Mouse (Mus musculus) MEL (cell line): ENCODE results near the gene Msi2. TPM values are rescaled to one million over a fixed set of nuclear protein-coding genes. Genes with fewer than 3 reads are reported as not detected.

ENCODE experiments used
- DNase-seq: peaks from one replicate; pipeline ENCODE4 v3.0.0; 2011; ENCODE audit warnings: low read depth, low spot score
- H3K27ac ChIP-seq: 2 replicates; pipeline ENCODE4 v1.5.1; 2012; ENCODE audit warnings: low read depth, mild to moderate bottlenecking, control low read depth, low read length, moderate library complexity; ENCODE audit not compliant: control insufficient read depth
- H3K27me3 ChIP-seq, 2 experiments: fragments of 150-350 bp in 1 of 2; sonication (generic) in 1 of 2; 2 replicates each; pipeline ENCODE4 v1.6.1; 2012; ENCODE audit warnings: low read length in 2 of 2, mild to moderate bottlenecking in 2 of 2, improper control_type of control experiment in 1 of 2, moderate library complexity in 1 of 2; ENCODE audit not compliant: insufficient read depth in 2 of 2, control insufficient read depth in 1 of 2
- H3K36me3 ChIP-seq, 2 experiments: 2 replicates each; pipeline ENCODE4 v1.6.1; 2012 to 2014; ENCODE audit warnings: low read length in 2 of 2, improper control_type of control experiment in 1 of 2, inconsistent platforms in 1 of 2, mild to moderate bottlenecking in 1 of 2; ENCODE audit not compliant: insufficient read depth in 2 of 2, control insufficient read depth in 1 of 2
- H3K4me1 ChIP-seq, 2 experiments: fragments of 150-350 bp in 1 of 2; sonication (generic) in 1 of 2; 2 replicates each; pipeline ENCODE4 v1.6.1; 2012; ENCODE audit warnings: low read length in 2 of 2, improper control_type of control experiment in 1 of 2, mild to moderate bottlenecking in 1 of 2; ENCODE audit not compliant: insufficient read depth in 2 of 2, control insufficient read depth in 1 of 2
- H3K4me3 ChIP-seq, 2 experiments: fragments of 150-350 bp in 1 of 2; sonication (generic) in 1 of 2; 2 replicates each; pipeline ENCODE4 v1.5.1; 2012; ENCODE audit warnings: low read depth in 2 of 2, low read length in 2 of 2, mild to moderate bottlenecking in 2 of 2, moderate library complexity in 2 of 2, control low read depth in 1 of 2, improper control_type of control experiment in 1 of 2; ENCODE audit not compliant: control insufficient read depth in 1 of 2, insufficient read depth in 1 of 2
- H3K79me2 ChIP-seq: 2 replicates; pipeline ENCODE4 v1.6.1; 2012; ENCODE audit warnings: mild to moderate bottlenecking, low read length, moderate library complexity; ENCODE audit not compliant: control insufficient read depth, poor library complexity, insufficient read depth
- H3K9ac ChIP-seq: 2 replicates; pipeline ENCODE4 v1.6.1; 2012; ENCODE audit warnings: low read depth, mild to moderate bottlenecking, control low read depth, low read length, moderate library complexity; ENCODE audit not compliant: control insufficient read depth, poor library complexity, severe bottlenecking
- H3K9me3 ChIP-seq: fragments of 150-350 bp; sonication (generic); replicated peaks from 2 replicates; pipeline ENCODE4 v1.6.1; 2012; ENCODE audit warnings: mild to moderate bottlenecking, low read length, improper control_type of control experiment, moderate library complexity; ENCODE audit not compliant: insufficient read depth
- BHLHE40 ChIP-seq: IDR thresholded peaks from 2 replicates; pipeline ENCODE4 v1.6.1; 2012; ENCODE audit warnings: low read depth, mild to moderate bottlenecking, inconsistent platforms, low read length, improper control_type of control experiment, borderline replicate concordance
- CHD1 ChIP-seq: IDR thresholded peaks from 2 replicates; pipeline ENCODE4 v1.6.1; 2012; ENCODE audit warnings: low read depth, mild to moderate bottlenecking, inconsistent platforms, low read length, improper control_type of control experiment
- CHD2 ChIP-seq: IDR thresholded peaks from 2 replicates; pipeline ENCODE4 v1.6.1; 2011; ENCODE audit warnings: low read length, improper control_type of control experiment
- CTCF ChIP-seq, 3 experiments: IDR thresholded peaks in 2 of 3; conservative IDR thresholded peaks in 1 of 3; 2 replicates each; pipeline ENCODE4 v1.5.1; 2011 to 2012; ENCODE audit warnings: low read length in 3 of 3, low read depth in 2 of 3, mild to moderate bottlenecking in 2 of 3, improper control_type of control experiment in 1 of 3, inconsistent platforms in 1 of 3, mixed read lengths in 1 of 3, moderate library complexity in 1 of 3; ENCODE audit not compliant: control insufficient read depth in 1 of 3, insufficient read depth in 1 of 3, poor library complexity in 1 of 3, severe bottlenecking in 1 of 3
- HCFC1 ChIP-seq: IDR thresholded peaks from 2 replicates; pipeline ENCODE4 v1.6.1; 2012; ENCODE audit warnings: low read depth, mild to moderate bottlenecking, inconsistent platforms, low read length, improper control_type of control experiment, moderate library complexity
- JUND ChIP-seq: IDR thresholded peaks from 2 replicates; pipeline ENCODE4 v1.6.1; 2011; ENCODE audit warnings: low read depth, mild to moderate bottlenecking, improper control_type of control experiment, low read length
- MAFK ChIP-seq: IDR thresholded peaks from 2 replicates; pipeline ENCODE4 v1.6.1; 2011; ENCODE audit warnings: low read depth, mild to moderate bottlenecking, low read length, improper control_type of control experiment, borderline replicate concordance
- MAX ChIP-seq: IDR thresholded peaks from 2 replicates; pipeline ENCODE4 v1.6.1; 2011; ENCODE audit warnings: low read length, improper control_type of control experiment
- MEF2A ChIP-seq: IDR thresholded peaks from 2 replicates; pipeline ENCODE4 v1.6.1; 2014; ENCODE audit warnings: low read depth, mild to moderate bottlenecking, inconsistent platforms, low read length, improper control_type of control experiment; ENCODE audit not compliant: poor library complexity, insufficient replicate concordance, severe bottlenecking; ENCODE audit errors: extremely low read depth
- NRF1 ChIP-seq: IDR thresholded peaks from 2 replicates; pipeline ENCODE4 v1.6.1; 2014; ENCODE audit warnings: low read depth, mild to moderate bottlenecking, inconsistent platforms, low read length, improper control_type of control experiment, moderate library complexity; ENCODE audit not compliant: poor library complexity, insufficient read depth, severe bottlenecking
- POLR2AphosphoS2 ChIP-seq: IDR thresholded peaks from 2 replicates; pipeline ENCODE4 v1.6.1; 2011; ENCODE audit warnings: low read length, improper control_type of control experiment
- POLR2AphosphoS5 ChIP-seq: IDR thresholded peaks from 2 replicates; pipeline ENCODE4 v1.6.1; 2012; ENCODE audit warnings: low read depth, borderline replicate concordance, mild to moderate bottlenecking, inconsistent platforms, low read length, moderate library complexity, mixed read lengths
- RCOR1 ChIP-seq: IDR thresholded peaks from 2 replicates; pipeline ENCODE4 v1.6.1; 2012; ENCODE audit warnings: low read depth, mild to moderate bottlenecking, inconsistent platforms, low read length, improper control_type of control experiment
- SIN3A ChIP-seq: IDR thresholded peaks from 2 replicates; pipeline ENCODE4 v1.6.1; 2012; ENCODE audit warnings: low read length, improper control_type of control experiment, inconsistent platforms
- SMC3 ChIP-seq: IDR thresholded peaks from 2 replicates; pipeline ENCODE4 v1.6.1; 2011; ENCODE audit warnings: low read depth, low read length, improper control_type of control experiment
- TAL1 ChIP-seq: IDR thresholded peaks from 2 replicates; pipeline ENCODE4 v1.6.1; 2012; ENCODE audit warnings: mild to moderate bottlenecking, inconsistent platforms, low read length, moderate library complexity, mixed read lengths
- USF1 ChIP-seq: IDR thresholded peaks from 2 replicates; pipeline ENCODE4 v1.6.1; 2014; ENCODE audit warnings: low read depth, mild to moderate bottlenecking, inconsistent platforms, low read length, improper control_type of control experiment, moderate library complexity
- USF2 ChIP-seq, 2 experiments: IDR thresholded peaks; 2 replicates each; pipeline ENCODE4 v1.6.1; 2011 to 2012; ENCODE audit warnings: improper control_type of control experiment in 2 of 2, low read length in 2 of 2, borderline replicate concordance in 1 of 2, inconsistent platforms in 1 of 2, low read depth in 1 of 2, mild to moderate bottlenecking in 1 of 2; ENCODE audit not compliant: insufficient read depth in 1 of 2
- ZC3H11A ChIP-seq: IDR thresholded peaks from 2 replicates; pipeline ENCODE4 v1.6.1; 2012; ENCODE audit warnings: low read depth, mild to moderate bottlenecking, inconsistent platforms, low read length, improper control_type of control experiment
- ZKSCAN1 ChIP-seq: IDR thresholded peaks from 2 replicates; pipeline ENCODE4 v1.6.1; 2012; ENCODE audit warnings: low read depth, mild to moderate bottlenecking, inconsistent platforms, low read length, improper control_type of control experiment, moderate library complexity
- ZMIZ1 ChIP-seq: IDR thresholded peaks from 2 replicates; pipeline ENCODE4 v1.6.1; 2012; ENCODE audit warnings: low read depth, mild to moderate bottlenecking, inconsistent platforms, low read length, improper control_type of control experiment, moderate library complexity
- ZNF384 ChIP-seq: IDR thresholded peaks from 2 replicates; pipeline ENCODE4 v1.6.1; 2012; ENCODE audit warnings: low read depth, mild to moderate bottlenecking, inconsistent platforms, low read length, improper control_type of control experiment
- polyA plus RNA-seq, 2 experiments: library from polyadenylated mRNA; stranded (reverse) in 1 of 2; unstranded in 1 of 2; fragments of >175 nt in 1 of 2; fragments of >200 nt in 1 of 2; gene quantifications; 2 replicates each; pipeline versions ENCODE4 v1.2.1 to v1.2.4; 2012; ENCODE audit warnings: low replicate concordance in 2 of 2, low read depth in 1 of 2; ENCODE audit not compliant: insufficient read length in 2 of 2, insufficient read depth in 1 of 2, missing spikeins in 1 of 2
- total RNA-seq: library from RNA; depleted of rRNA; stranded (reverse); fragments of 300-350 nt; gene quantifications from 2 replicates; pipeline ENCODE4 v1.2.3, GENCODE M21; 2012

Gene Msi2
- total and polyA plus RNA-seq, 3 experiments: 16.2 to 29.7 TPM; not detected in 1

GRCm38 (mm10) chr11:88595616-88596015 lies 122.7 kb downstream of the Msi2 start:
- no peaks in the 10 kb centered on the region for H3K79me2 ChIP-seq
- peaks cover 0 to 15% of the 10 kb centered on the region in 2 experiments; a peak in 2 of 4 replicates for H3K36me3 ChIP-seq
- DNase-seq: no peak
- H3K4me1 ChIP-seq: peaks cover 11 to 16% of the 10 kb centered on the region in 2 experiments
- H3K27me3 ChIP-seq: no peaks in the 10 kb centered on the region
- H3K9ac ChIP-seq: no peak overlapping the region
- H3K4me3 ChIP-seq: no peak overlapping the region
- H3K27ac ChIP-seq: no peak overlapping the region
- TF ChIP-seq TAL1 (no peak), MEF2A (no peak), JUND (no peak), CTCF (IDR thresholded peaks at IDR 0.05 in 2 of 3, conservative IDR thresholded peaks at IDR 0.05 in 1 of 3; ENCODE audit: control insufficient read depth in 1 of 3, insufficient read depth in 1 of 3, low read depth in 2 of 3, low read length in 3 of 3, poor library complexity in 1 of 3, severe bottlenecking in 1 of 3) (no peak), SIN3A (no peak), ZMIZ1 (no peak), MAFK (no peak), ZC3H11A (no peak), ZKSCAN1 (no peak), RCOR1 (no peak), HCFC1 (no peak), POLR2AphosphoS5 (no peak), USF2 (IDR thresholded peaks at IDR 0.05; ENCODE audit: borderline replicate concordance in 1 of 2, insufficient read depth in 1 of 2, low read depth in 1 of 2, low read length in 2 of 2) (no peak), POLR2AphosphoS2 (no peak), CHD2 (no peak), CHD1 (no peak), USF1 (no peak)
- H3K9me3 ChIP-seq: no peaks in the 10 kb centered on the region

- H3K36me3 ChIP-seq: peaks cover 0 to 9% of the 10 kb centered on the region in 2 experiments; a peak in 2 of 4 replicates
- no peak for DNase-seq
These were observed 123.3 kb downstream of the Msi2 start for GRCm38 (mm10) chr11:88594804-88595611.

More at GRCm38 (mm10) chr11:88594804-88595611, 123.3 kb downstream of the Msi2 start:
- H3K9me3 ChIP-seq: no peaks in the 10 kb centered on the region
- no peak overlapping the region for H3K27ac ChIP-seq
- H3K79me2 ChIP-seq: no peaks in the 10 kb centered on the region
- no peak overlapping the region for H3K4me3 ChIP-seq
- no peaks in the 10 kb centered on the region for H3K27me3 ChIP-seq
- no peak overlapping the region for H3K9ac ChIP-seq
- TF ChIP-seq BHLHE40: no peak
- TF ChIP-seq MAX: no peak
- TF ChIP-seq USF2 (IDR thresholded peaks at IDR 0.05; ENCODE audit: borderline replicate concordance in 1 of 2, insufficient read depth in 1 of 2, low read depth in 1 of 2, low read length in 2 of 2): no peak
- no peak for TF ChIP-seq SIN3A
- TF ChIP-seq ZNF384: no peak
- no peak for TF ChIP-seq MEF2A
- TF ChIP-seq SMC3: no peak
- no peak for TF ChIP-seq MAFK
- no peak for TF ChIP-seq NRF1
- H3K4me1 ChIP-seq: peaks cover 5 to 11% of the 10 kb centered on the region in 2 experiments
